ENCODE assay signal across 23 mouse cellular contexts in the genomic region with DNA sequence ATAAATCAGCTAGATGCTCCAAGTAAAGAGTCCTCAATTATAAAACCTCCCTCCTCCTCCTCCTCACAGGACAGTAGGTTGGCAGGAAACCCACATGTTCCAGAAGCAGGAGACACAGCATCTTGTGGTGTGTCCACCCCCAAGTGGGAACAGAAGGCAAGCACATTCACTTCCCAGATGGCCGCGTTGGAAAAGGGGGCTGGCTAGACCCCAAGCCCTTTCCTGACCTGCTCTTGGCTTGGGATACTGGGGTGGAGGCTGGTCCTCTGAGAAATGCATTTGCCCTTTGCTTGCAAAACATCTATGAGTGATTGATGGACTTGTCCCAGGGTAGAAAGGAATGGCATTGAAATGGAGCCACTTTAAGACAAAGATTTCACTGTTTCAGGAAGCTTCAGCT.
A peak's percentile ranks its signal among the peaks of the same experiment; 100 is the strongest.
DNase-seq lines count a peak whose midpoint lies in the region; ATAC-seq lines count a peak whose summit lies in the region.
"Had no signal": no experiment of that assay in that cellular context is flagged by ENCODE, and none has a peak within 500 bp of the region (broad histone marks: within the 10 kb centered on the region; RNA-seq: fewer than 3 reads in every experiment).

No protein-coding gene starts in this region.

- no peak for ATAC-seq in forebrain, embryonic 13.5 days
- ATAC-seq: activated CD4-positive, CD25-positive, alpha-beta regulatory T cell, adult 4 months; intestine, embryonic 15.5 days had no signal

- H3K4me2 ChIP-seq in forebrain, embryonic 13.5 days = no peak overlapping the region
- H3K4me2 ChIP-seq: forebrain, embryonic 12.5 days; heart, embryonic 11.5 days; intestine, embryonic 15.5 days; midbrain, embryonic 12.5 days had no signal

- H3K4me1 ChIP-seq in heart, embryonic 10.5 days = peaks cover 6% of the 10 kb centered on the region
- H3K4me1 ChIP-seq in forebrain, embryonic 13.5 days = peaks cover 17% of the 10 kb centered on the region
- H3K4me1 ChIP-seq: embryonic facial prominence, embryonic 10.5 days; forebrain, embryonic 12.5 days; midbrain, embryonic 12.5 days had no signal

- 71% methylated on average over 2 of the region's 2 CpGs for WGBS in heart, embryonic 10.5 days
- WGBS in forebrain, embryonic 13.5 days = 74% methylated on average over 2 of the region's 2 CpGs

- H3K27ac ChIP-seq in heart, embryonic 10.5 days = no peak overlapping the region
- no peak overlapping the region for H3K27ac ChIP-seq in forebrain, embryonic 13.5 days
- H3K27ac ChIP-seq: embryonic facial prominence, embryonic 10.5 days; forebrain, embryonic 12.5 days; intestine, embryonic 15.5 days; midbrain, embryonic 12.5 days had no signal

- no peaks in the 10 kb centered on the region for H3K27me3 ChIP-seq in heart, embryonic 10.5 days (ENCODE audit: insufficient read depth, poor library complexity, severe bottlenecking)
- H3K27me3 ChIP-seq in forebrain, embryonic 13.5 days = no peaks in the 10 kb centered on the region
- H3K27me3 ChIP-seq: forebrain, embryonic 12.5 days; intestine, embryonic 15.5 days; midbrain, embryonic 12.5 days had no signal

- H3K9ac ChIP-seq in forebrain, embryonic 13.5 days = no peak overlapping the region
- H3K9ac ChIP-seq: forebrain, embryonic 12.5 days; intestine, embryonic 15.5 days; midbrain, embryonic 12.5 days had no signal

- peak; percentile 43 for DNase-seq in adrenal gland, postnatal 10 days
- DNase-seq in adrenal gland, postnatal 4 days (ENCODE audit: low spot score in 2 of 2) = no peak
- peak; percentile 87 for DNase-seq in heart, adult 11 months
- no peak for DNase-seq in heart, embryonic 10.5 days (ENCODE audit: low spot score)
- peak; percentile 66 for DNase-seq in right cerebral cortex, adult 18-20 months
- no peak for DNase-seq in right cerebral cortex, postnatal 25 days
- no peak for DNase-seq in thymus, postnatal 4 days
- DNase-seq: cerebellum, adult 11 months; heart, postnatal 10 days; kidney, adult 9 months; kidney, postnatal 25 days; layer of hippocampus, adult 9-11 months; liver; lung, postnatal 10 days; thymus, adult 2 months had no signal

- no peaks in the 10 kb centered on the region for H3K9me3 ChIP-seq in heart, embryonic 10.5 days
- H3K9me3 ChIP-seq in forebrain, embryonic 13.5 days (replicated peaks) = no peaks in the 10 kb centered on the region
- H3K9me3 ChIP-seq: embryonic facial prominence, embryonic 10.5 days; forebrain, embryonic 12.5 days; G1E; intestine, embryonic 15.5 days; midbrain, embryonic 12.5 days had no signal

- H3K36me3 ChIP-seq in heart, embryonic 10.5 days = no peaks in the 10 kb centered on the region
- H3K36me3 ChIP-seq in forebrain, embryonic 13.5 days (ENCODE audit: poor library complexity, severe bottlenecking) = no peaks in the 10 kb centered on the region
- H3K36me3 ChIP-seq: embryonic facial prominence, embryonic 10.5 days; forebrain, embryonic 12.5 days; G1E; intestine, embryonic 15.5 days; midbrain, embryonic 12.5 days had no signal

- H3K4me3 ChIP-seq in heart, embryonic 10.5 days = no peak overlapping the region
- no peak overlapping the region for H3K4me3 ChIP-seq in forebrain, embryonic 13.5 days
- H3K4me3 ChIP-seq: embryonic facial prominence, embryonic 10.5 days; forebrain, embryonic 12.5 days; intestine, embryonic 15.5 days; midbrain, embryonic 12.5 days had no signal

Comparison
In these comparisons a context has a peak if more than half of its experiments do, and no peak if none do; other contexts are left out.
1. DNase-seq: peak in adrenal gland, postnatal 10 days (single experiment), heart, adult 11 months (single experiment) and right cerebral cortex, adult 18-20 months (single experiment); none in adrenal gland, postnatal 4 days (0 of 2), heart, embryonic 10.5 days (single experiment), right cerebral cortex, postnatal 25 days (single experiment) and thymus, postnatal 4 days (single experiment).